Mouse (Mus musculus) forebrain, embryonic 15.5 days (tissue): Measurements from ENCODE around the gene Sfxn5. TPM values are rescaled to one million over a fixed set of nuclear protein-coding genes. Genes with fewer than 3 reads are reported as not detected.

Experiments used
- ATAC-seq: fragments of 200-750 bp; cut with Nextera tagmentation; replicated peaks from 2 replicates; pipeline ENCODE4 v1.8.0; 2017; ENCODE audit warnings: mild to moderate bottlenecking, moderate TSS enrichment, moderate library complexity
- H3K27ac ChIP-seq: fragments of 300-500 bp; sonication (generic); replicated peaks from 2 replicates; pipeline ENCODE4 v1.5.1; 2015; ENCODE audit warnings: mild to moderate bottlenecking, inconsistent platforms
- H3K27me3 ChIP-seq: fragments of 300-500 bp; sonication (generic); 2 replicates; pipeline ENCODE4 v1.6.1; 2015; ENCODE audit warnings: inconsistent platforms
- H3K36me3 ChIP-seq: fragments of 300-500 bp; sonication (generic); 2 replicates; pipeline ENCODE4 v1.6.1; 2015; ENCODE audit warnings: mild to moderate bottlenecking, inconsistent platforms
- H3K4me1 ChIP-seq: fragments of 300-500 bp; sonication (generic); 2 replicates; pipeline ENCODE4 v1.6.1; 2015; ENCODE audit warnings: inconsistent platforms
- H3K4me2 ChIP-seq: fragments of 300-500 bp; sonication (generic); replicated peaks from 2 replicates; pipeline ENCODE4 v1.6.1; 2015; ENCODE audit warnings: mild to moderate bottlenecking, inconsistent platforms
- H3K4me3 ChIP-seq: fragments of 300-500 bp; sonication (generic); 2 replicates; pipeline ENCODE4 v1.5.1; 2015; ENCODE audit warnings: mild to moderate bottlenecking, inconsistent platforms
- H3K9ac ChIP-seq: fragments of 300-500 bp; sonication (generic); replicated peaks from 2 replicates; pipeline ENCODE4 v1.6.1; 2015; ENCODE audit warnings: mild to moderate bottlenecking, inconsistent platforms
- H3K9me3 ChIP-seq: fragments of 300-500 bp; sonication (generic); 2 replicates; pipeline ENCODE4 v1.6.1; 2016; ENCODE audit warnings: inconsistent platforms
- WGBS: fragments of 180-500 bp; shearing (Covaris S2); methylation state at CpG from one replicate; pipeline ENCODE4 v1.1.7; 2015; ENCODE audit warnings: mixed read lengths; 5-methylcytosine and 5-hydroxymethylcytosine counted together
- polyA plus RNA-seq: library from polyadenylated mRNA; unstranded; fragments of >200 nt; fragmentation: Nextera tagmentation; extraction: Ambion mirVana; gene quantifications from 2 replicates; pipeline ENCODE4 v1.2.1, GENCODE M21; 2015

The Sfxn5 gene
- polyA plus RNA-seq, 1 experiment from 2014 or later: 24.2 TPM

- H3K36me3 ChIP-seq: no peaks in the 10 kb centered on the region
- no peak overlapping the region for H3K4me3 ChIP-seq
- no peak overlapping the region for H3K4me2 ChIP-seq
- peaks cover 27% of the 10 kb centered on the region for H3K4me1 ChIP-seq
- 58% methylated on average over 7 of the region's 7 CpGs for WGBS
- ATAC-seq: peak; percentile 67
- peak overlapping the region; percentile 85 for H3K27ac ChIP-seq
- no peak overlapping the region for H3K9ac ChIP-seq
- no peaks in the 10 kb centered on the region for H3K27me3 ChIP-seq
- H3K9me3 ChIP-seq: no peaks in the 10 kb centered on the region
These were observed 37.6 kb downstream of the Sfxn5 start for GRCm38 (mm10) chr6:85295384-85296167.

GRCm38 (mm10) chr6:85294004-85294379, 39.2 kb downstream of the Sfxn5 start:
- 0 out of 2 replicates have a peak, but pooled peaks have one; percentile 33 for ATAC-seq
- H3K36me3 ChIP-seq: no peaks in the 10 kb centered on the region
- peak overlapping the region; percentile 85 for H3K27ac ChIP-seq
- H3K4me3 ChIP-seq: no peak overlapping the region
- H3K9ac ChIP-seq: no peak overlapping the region
- no peaks in the 10 kb centered on the region for H3K27me3 ChIP-seq
- H3K4me1 ChIP-seq: peaks cover 27% of the 10 kb centered on the region
- H3K4me2 ChIP-seq: no peak overlapping the region
- WGBS: 16% methylated on average over 5 of the region's 5 CpGs
- no peaks in the 10 kb centered on the region for H3K9me3 ChIP-seq

GRCm38 (mm10) chr6:85293255-85294003, 39.8 kb downstream of the Sfxn5 start:
- Histone ChIP-seq H3K9me3 (no peaks in the 10 kb centered on the region), H3K9ac (peak overlapping the region; percentile 4; the same call in 1 of the 2 replicates), H3K27me3 (no peaks in the 10 kb centered on the region), H3K4me3 (no peak overlapping the region), H3K4me1 (peaks cover 27% of the 10 kb centered on the region), H3K4me2 (no peak overlapping the region), H3K27ac (peak overlapping the region; percentile 85), H3K36me3 (no peaks in the 10 kb centered on the region)
- 35% methylated on average over 10 of the region's 10 CpGs for WGBS
- ATAC-seq: peak; percentile 81

GRCm38 (mm10) chr6:85290869-85291824, 42.1 kb downstream of the Sfxn5 start:
- Histone ChIP-seq H3K9ac (no peak overlapping the region), H3K27me3 (no peaks in the 10 kb centered on the region), H3K9me3 (no peaks in the 10 kb centered on the region), H3K27ac (no peak overlapping the region), H3K4me2 (no peak overlapping the region), H3K4me3 (no peak overlapping the region), H3K4me1 (peaks cover 34% of the 10 kb centered on the region), H3K36me3 (no peaks in the 10 kb centered on the region)
- ATAC-seq: no peak
- WGBS: 92% methylated on average over 16 of the region's 16 CpGs

GRCm38 (mm10) chr6:85288193-85288857, 44.9 kb downstream of the Sfxn5 start:
- 86% methylated on average over 4 of the region's 4 CpGs for WGBS
- no peak for ATAC-seq
- 0 out of 2 replicates have a peak overlapping the region, but pooled peaks have one; percentile 8 for H3K27ac ChIP-seq
- H3K27me3 ChIP-seq: no peaks in the 10 kb centered on the region
- H3K36me3 ChIP-seq: no peaks in the 10 kb centered on the region
- H3K4me2 ChIP-seq: no peak overlapping the region
- H3K9ac ChIP-seq: no peak overlapping the region
- H3K4me3 ChIP-seq: no peak overlapping the region
- peaks cover 8% of the 10 kb centered on the region for H3K4me1 ChIP-seq
- no peaks in the 10 kb centered on the region for H3K9me3 ChIP-seq

GRCm38 (mm10) chr6:85286283-85287047, 46.8 kb downstream of the Sfxn5 start:
- Histone ChIP-seq H3K36me3 (no peaks in the 10 kb centered on the region), H3K9ac (no peak overlapping the region)

GRCm38 (mm10) chr6:85280871-85281270, 52.4 kb downstream of the Sfxn5 start:
- H3K4me2 ChIP-seq: no peak overlapping the region
- H3K27me3 ChIP-seq: no peaks in the 10 kb centered on the region
- peaks cover 8% of the 10 kb centered on the region for H3K4me1 ChIP-seq
- no peaks in the 10 kb centered on the region for H3K36me3 ChIP-seq
- no peak for ATAC-seq
- H3K27ac ChIP-seq: no peak overlapping the region
- WGBS: 81% methylated on average over 14 of the region's 14 CpGs
- no peaks in the 10 kb centered on the region for H3K9me3 ChIP-seq
- H3K9ac ChIP-seq: no peak overlapping the region
- H3K4me3 ChIP-seq: no peak overlapping the region

More at GRCm38 (mm10) chr6:85286283-85287047, 46.8 kb downstream of the Sfxn5 start:
- no peak overlapping the region for H3K4me3 ChIP-seq
- no peak overlapping the region for H3K4me2 ChIP-seq
- no peak overlapping the region for H3K27ac ChIP-seq
- peaks cover 6% of the 10 kb centered on the region for H3K4me1 ChIP-seq
- no peaks in the 10 kb centered on the region for H3K27me3 ChIP-seq
- H3K9me3 ChIP-seq: no peaks in the 10 kb centered on the region
- no peak for ATAC-seq
- 83% methylated on average over 13 of the region's 13 CpGs for WGBS

- 52% methylated on average over 8 of the region's 8 CpGs for WGBS
- H3K4me1 ChIP-seq: peaks cover 8% of the 10 kb centered on the region
- no peaks in the 10 kb centered on the region for H3K36me3 ChIP-seq
- ATAC-seq: no peak
- no peak overlapping the region for H3K4me3 ChIP-seq
- no peak overlapping the region for H3K4me2 ChIP-seq
- H3K9me3 ChIP-seq: no peaks in the 10 kb centered on the region
- H3K9ac ChIP-seq: no peak overlapping the region
- H3K27ac ChIP-seq: peak overlapping the region; percentile 60; the same call in 1 of the 2 replicates
- H3K27me3 ChIP-seq: no peaks in the 10 kb centered on the region
These were observed 56.7 kb downstream of the Sfxn5 start for GRCm38 (mm10) chr6:85276571-85276970.

GRCm38 (mm10) chr6:85272436-85272835, 60.8 kb downstream of the Sfxn5 start:
- peaks cover 8% of the 10 kb centered on the region for H3K4me1 ChIP-seq
- H3K9ac ChIP-seq: no peak overlapping the region
- H3K27me3 ChIP-seq: no peaks in the 10 kb centered on the region
- H3K36me3 ChIP-seq: no peaks in the 10 kb centered on the region
- no peak overlapping the region for H3K4me3 ChIP-seq
- no peak for ATAC-seq
- H3K4me2 ChIP-seq: no peak overlapping the region
- H3K27ac ChIP-seq: no peak overlapping the region
- 90% methylated on average over 9 of the region's 9 CpGs for WGBS
- no peaks in the 10 kb centered on the region for H3K9me3 ChIP-seq

- no peaks in the 10 kb centered on the region for H3K9me3 ChIP-seq
- WGBS: 17% methylated on average over 6 of the region's 6 CpGs
- H3K4me2 ChIP-seq: no peak overlapping the region
- no peak overlapping the region for H3K9ac ChIP-seq
- no peaks in the 10 kb centered on the region for H3K36me3 ChIP-seq
- peak overlapping the region; percentile 76 for H3K27ac ChIP-seq
- H3K4me3 ChIP-seq: no peak overlapping the region
- H3K27me3 ChIP-seq: no peaks in the 10 kb centered on the region
- no peak for ATAC-seq
- H3K4me1 ChIP-seq: peaks cover 30% of the 10 kb centered on the region
These were observed 67.2 kb downstream of the Sfxn5 start for GRCm38 (mm10) chr6:85266060-85266459.
